Mouse (Mus musculus): ENCODE results near the gene Bmp5. TPM values are rescaled to one million over a fixed set of nuclear protein-coding genes. Genes with fewer than 3 reads are reported as not detected.
"Not testable (repeated sequence)": the region's sequence is repeated elsewhere in the genome, so short reads cannot be mapped to it uniquely, and the experiment has no call there.

Bmp5 gene
- polyA plus RNA-seq, 1 experiment from 2014 or later, result 13.7 TPM

DNA sequence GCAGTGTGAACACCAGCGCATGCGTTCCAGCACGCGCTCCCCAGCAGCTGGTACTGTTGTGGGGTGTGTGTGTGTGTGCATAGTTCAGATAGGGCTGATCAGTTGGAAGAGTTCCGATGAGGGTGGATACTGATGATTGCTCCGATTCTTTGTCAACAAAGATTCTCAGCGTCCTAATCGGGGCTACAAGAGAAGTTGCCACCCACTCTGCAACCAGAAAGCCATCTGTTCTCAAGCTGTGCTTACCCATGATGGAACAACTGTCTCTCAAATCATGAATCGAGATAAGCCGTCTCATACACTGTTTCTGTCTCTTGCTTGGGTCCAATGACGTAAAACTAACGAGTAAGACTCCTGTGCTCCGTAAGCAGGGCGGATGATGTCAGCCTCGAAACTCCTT, 12.0 kb downstream of the Bmp5 start:
- WGBS, result 80% methylated on average over 15 of the region's 15 CpGs
- Histone ChIP-seq H3K4me3 (no peak overlapping the region), H3K27me3 (ENCODE audit: insufficient read depth, poor library complexity, severe bottlenecking) (no peaks in the 10 kb centered on the region), H3K36me3 (0 out of 2 replicates have a peak, but pooled peaks cover 5% of the 10 kb centered on the region), H3K27ac (no peak overlapping the region), H3K4me1 (peaks cover 13% of the 10 kb centered on the region), H3K9me3 (no peaks in the 10 kb centered on the region)
- DNase-seq (ENCODE audit: low spot score), result no peak

DNA sequence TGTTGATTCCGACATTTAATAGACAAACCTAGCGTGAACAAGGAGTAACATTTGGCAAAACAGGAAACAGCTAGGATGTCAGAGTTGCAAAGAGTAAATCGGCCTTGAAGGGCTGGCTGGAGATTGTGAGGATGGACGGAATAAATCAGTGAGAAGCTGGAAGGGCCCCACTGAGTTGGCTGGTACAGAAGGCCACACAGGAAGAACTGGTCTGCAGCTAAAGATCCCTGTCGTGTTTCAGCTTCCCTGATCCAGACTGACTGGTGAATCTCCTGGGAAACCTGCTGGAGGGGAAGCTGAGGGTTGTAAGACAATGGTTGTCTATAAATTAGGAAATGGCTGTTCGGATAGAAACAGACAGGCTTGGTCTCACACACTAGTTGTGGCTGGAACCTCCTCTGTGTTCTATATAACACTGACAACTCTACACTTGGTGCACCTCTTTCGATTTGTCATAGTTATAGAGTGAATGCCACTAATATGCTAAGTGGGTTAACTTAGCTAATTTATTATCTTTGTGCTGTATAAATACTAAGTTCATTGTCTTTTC, 14.8 kb downstream of the Bmp5 start:
- 0 out of 2 replicates have a peak, but pooled peaks cover 5% of the 10 kb centered on the region for H3K36me3 ChIP-seq
- no peak overlapping the region for H3K4me3 ChIP-seq
- H3K27me3 ChIP-seq (ENCODE audit: insufficient read depth, poor library complexity, severe bottlenecking), result no peaks in the 10 kb centered on the region
- no peak for DNase-seq (ENCODE audit: low spot score)
- no peak overlapping the region for H3K27ac ChIP-seq
- H3K4me1 ChIP-seq, result 0 out of 2 replicates have a peak, but pooled peaks cover 3% of the 10 kb centered on the region
- H3K9me3 ChIP-seq, result no peaks in the 10 kb centered on the region
- 68% methylated on average over 7 of the region's 7 CpGs for WGBS

DNA sequence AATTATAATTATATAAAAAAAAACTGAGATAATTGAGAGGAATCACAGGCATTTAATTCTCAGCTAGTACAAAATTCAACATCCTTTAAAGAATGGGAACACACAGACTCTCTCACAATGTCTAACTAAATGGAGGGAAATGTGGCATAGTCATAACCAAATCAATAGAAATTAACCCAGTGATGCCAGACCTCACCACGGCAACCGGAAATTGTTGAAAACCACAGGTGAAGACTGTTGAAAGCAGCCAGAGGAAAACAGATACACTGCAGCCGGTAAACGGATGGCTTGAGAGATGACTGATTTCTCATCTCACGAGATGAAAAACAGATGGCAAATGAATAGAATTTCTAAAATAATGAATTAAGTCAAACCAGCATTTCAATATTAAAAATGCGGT, 29.8 kb downstream of the Bmp5 start:
- WGBS, result 85% methylated on average over 6 of the region's 6 CpGs
- no peaks in the 10 kb centered on the region for H3K36me3 ChIP-seq
- H3K4me1 ChIP-seq, result peaks cover 5% of the 10 kb centered on the region
- no peak for DNase-seq (ENCODE audit: low spot score)
- H3K27me3 ChIP-seq (ENCODE audit: insufficient read depth, poor library complexity, severe bottlenecking), result no peaks in the 10 kb centered on the region
- no peak overlapping the region for H3K27ac ChIP-seq
- no peak overlapping the region for H3K4me3 ChIP-seq
- no peaks in the 10 kb centered on the region for H3K9me3 ChIP-seq

DNA sequence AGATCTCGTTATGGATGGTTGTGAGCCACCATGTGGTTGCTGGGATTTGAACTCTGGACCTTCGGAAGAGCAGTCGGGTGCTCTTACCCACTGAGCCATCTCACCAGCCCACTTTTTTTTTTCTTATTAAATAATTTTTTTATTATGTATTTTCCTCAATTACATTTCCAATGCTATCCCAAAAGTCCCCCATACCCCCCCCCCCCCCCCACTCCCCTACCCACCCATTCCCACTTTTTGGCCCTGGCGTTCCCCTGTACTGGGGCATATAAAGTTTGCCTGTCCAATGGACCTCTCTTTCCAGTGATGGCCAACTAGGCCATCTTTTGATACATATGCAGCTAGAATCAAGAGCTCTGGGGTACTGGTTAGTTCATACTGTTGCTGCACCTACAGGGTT, 33.0 kb downstream of the Bmp5 start:
- H3K27ac ChIP-seq; H3K9me3 ChIP-seq; H3K36me3 ChIP-seq; H3K4me3 ChIP-seq; H3K27me3 ChIP-seq (ENCODE audit: insufficient read depth, poor library complexity, severe bottlenecking); H3K4me1 ChIP-seq; DNase-seq (ENCODE audit: low spot score): not testable (repeated sequence)
- WGBS, result 95% methylated on average over 4 of the region's 4 CpGs

DNA sequence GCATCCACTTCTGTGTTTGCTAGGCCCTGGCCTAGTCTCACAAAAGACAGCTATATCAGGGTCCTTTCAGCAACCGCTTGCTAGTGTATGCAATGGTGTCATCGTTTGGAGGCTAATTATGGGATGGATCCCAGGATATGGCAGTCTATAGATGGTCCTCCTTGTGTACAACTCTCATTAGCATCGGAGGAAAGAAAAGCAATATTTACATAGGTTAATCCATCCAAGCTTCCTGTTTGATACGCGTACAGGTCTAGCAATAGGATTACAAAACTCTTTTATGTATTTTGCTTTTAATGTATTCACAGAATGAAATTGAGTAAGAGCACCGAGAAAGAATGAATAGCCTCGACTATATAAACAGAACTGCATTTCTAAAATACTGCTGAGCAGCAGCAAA, 33.5 kb downstream of the Bmp5 start:
- 90% methylated on average over 7 of the region's 7 CpGs for WGBS
- no peaks in the 10 kb centered on the region for H3K27me3 ChIP-seq (ENCODE audit: insufficient read depth, poor library complexity, severe bottlenecking)
- no peak overlapping the region for H3K27ac ChIP-seq
- no peak overlapping the region for H3K4me3 ChIP-seq
- no peak for DNase-seq (ENCODE audit: low spot score)
- H3K36me3 ChIP-seq, result no peaks in the 10 kb centered on the region
- no peaks in the 10 kb centered on the region for H3K9me3 ChIP-seq
- H3K4me1 ChIP-seq, result no peaks in the 10 kb centered on the region

DNA sequence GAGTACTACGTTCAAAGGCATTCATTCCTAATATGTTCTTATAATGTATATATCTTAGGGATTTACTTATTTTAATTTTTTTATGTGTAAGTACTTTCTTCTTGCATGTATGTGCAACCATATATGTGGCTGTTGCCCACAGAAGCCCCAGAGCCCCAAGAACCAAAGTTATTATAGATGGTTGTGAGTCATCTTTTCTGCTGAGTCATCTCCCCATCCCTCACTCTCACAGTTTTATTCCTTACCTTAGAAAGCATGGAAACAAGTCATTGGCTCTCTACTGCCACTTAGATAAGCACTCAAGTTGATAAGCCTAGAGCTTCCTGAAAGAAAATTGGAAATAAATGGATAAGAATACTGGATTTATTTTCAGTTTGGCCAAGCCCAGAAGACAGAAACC, 40.0 kb downstream of the Bmp5 start:
- 97% methylated on average over 1 of the region's 1 CpGs for WGBS
- Histone ChIP-seq H3K9me3 (no peaks in the 10 kb centered on the region), H3K4me3 (no peak overlapping the region), H3K4me1 (peaks cover 5% of the 10 kb centered on the region; the same call in 1 of the 2 replicates), H3K36me3 (no peaks in the 10 kb centered on the region), H3K27ac (no peak overlapping the region), H3K27me3 (ENCODE audit: insufficient read depth, poor library complexity, severe bottlenecking) (no peaks in the 10 kb centered on the region)
- no peak for DNase-seq (ENCODE audit: low spot score)

DNA sequence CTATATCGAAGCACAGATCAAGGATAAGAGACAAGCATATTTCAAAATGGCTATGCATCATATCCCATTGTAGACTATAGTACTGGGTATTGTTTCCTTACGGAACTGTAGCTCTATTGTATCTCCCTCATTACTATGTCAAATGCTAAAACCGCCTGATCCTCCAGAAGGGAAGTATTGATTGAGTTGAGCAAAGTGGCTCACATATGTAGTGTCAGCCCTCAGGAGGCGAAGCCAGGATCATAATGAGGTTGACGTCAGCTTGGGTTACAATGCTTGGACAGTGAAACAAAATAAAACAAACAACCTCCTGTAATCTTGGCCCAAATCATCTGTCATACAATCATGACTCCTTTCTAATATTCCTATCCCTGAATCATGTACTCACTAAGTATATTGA, 43.2 kb downstream of the Bmp5 start:
- H3K36me3 ChIP-seq, result no peaks in the 10 kb centered on the region
- no peaks in the 10 kb centered on the region for H3K9me3 ChIP-seq
- WGBS, result 86% methylated on average over 5 of the region's 5 CpGs
- DNase-seq (ENCODE audit: low spot score), result no peak
- no peaks in the 10 kb centered on the region for H3K27me3 ChIP-seq (ENCODE audit: insufficient read depth, poor library complexity, severe bottlenecking)
- no peak overlapping the region for H3K27ac ChIP-seq
- peaks cover 5% of the 10 kb centered on the region; the same call in 1 of the 2 replicates for H3K4me1 ChIP-seq
- no peak overlapping the region for H3K4me3 ChIP-seq

DNA sequence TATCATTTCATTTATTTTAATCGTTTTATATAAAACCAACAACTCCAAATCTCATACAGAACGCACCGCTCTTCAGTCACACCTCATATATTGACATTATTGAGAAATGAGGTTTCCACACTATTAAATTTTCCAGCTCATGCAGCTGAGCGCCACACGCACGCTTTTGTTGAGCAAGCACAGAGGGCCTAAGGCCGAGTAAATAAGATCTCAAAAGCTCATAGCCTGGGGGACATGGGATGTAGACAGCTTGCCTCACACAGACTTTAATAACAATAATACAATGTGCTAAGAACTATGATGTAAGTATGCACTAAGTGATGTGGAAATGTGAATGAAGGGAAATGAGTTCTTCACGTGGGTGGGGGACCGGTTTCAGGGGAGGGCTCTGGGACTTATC, 57.3 kb downstream of the Bmp5 start:
- no peaks in the 10 kb centered on the region for H3K27me3 ChIP-seq (ENCODE audit: insufficient read depth, poor library complexity, severe bottlenecking)
- H3K4me3 ChIP-seq, result no peak overlapping the region
- WGBS, result 86% methylated on average over 9 of the region's 9 CpGs
- peaks cover 7% of the 10 kb centered on the region for H3K4me1 ChIP-seq
- no peak for DNase-seq (ENCODE audit: low spot score)
- peaks cover 5% of the 10 kb centered on the region; the same call in 1 of the 2 replicates for H3K36me3 ChIP-seq
- H3K27ac ChIP-seq, result no peak overlapping the region
- no peaks in the 10 kb centered on the region for H3K9me3 ChIP-seq

DNA sequence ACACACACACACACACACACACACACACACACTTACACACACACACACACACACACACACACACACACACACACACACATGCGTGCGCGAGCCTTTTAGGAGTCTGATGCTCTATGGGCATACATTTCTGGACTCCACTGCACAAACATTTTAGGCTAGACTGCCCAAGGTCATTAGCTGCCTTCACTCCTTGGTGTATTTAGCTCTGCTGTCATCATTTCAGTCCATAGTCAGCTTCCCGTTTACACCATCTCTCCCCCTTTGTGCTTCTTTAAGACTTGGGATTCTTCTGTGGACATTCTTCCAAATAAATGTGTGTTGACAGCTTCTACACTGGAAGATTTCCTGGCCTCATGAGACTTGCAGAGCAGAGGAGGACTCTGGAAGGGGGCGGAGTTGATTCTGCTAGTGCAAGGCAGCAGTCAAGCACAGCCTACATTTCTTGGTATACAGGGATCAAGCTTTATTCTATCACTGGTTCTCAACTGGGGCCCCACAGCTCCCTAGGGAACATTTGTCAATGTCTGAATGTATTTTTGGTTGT, 58.1 kb downstream of the Bmp5 start:
- H3K4me3 ChIP-seq, result no peak overlapping the region
- DNase-seq (ENCODE audit: low spot score), result no peak
- no peak overlapping the region for H3K27ac ChIP-seq
- WGBS, result 74% methylated on average over 5 of the region's 5 CpGs
- peaks cover 7% of the 10 kb centered on the region for H3K4me1 ChIP-seq
- peaks cover 2% of the 10 kb centered on the region; the same call in 1 of the 2 replicates for H3K36me3 ChIP-seq
- no peaks in the 10 kb centered on the region for H3K9me3 ChIP-seq
- no peaks in the 10 kb centered on the region for H3K27me3 ChIP-seq (ENCODE audit: insufficient read depth, poor library complexity, severe bottlenecking)

DNA sequence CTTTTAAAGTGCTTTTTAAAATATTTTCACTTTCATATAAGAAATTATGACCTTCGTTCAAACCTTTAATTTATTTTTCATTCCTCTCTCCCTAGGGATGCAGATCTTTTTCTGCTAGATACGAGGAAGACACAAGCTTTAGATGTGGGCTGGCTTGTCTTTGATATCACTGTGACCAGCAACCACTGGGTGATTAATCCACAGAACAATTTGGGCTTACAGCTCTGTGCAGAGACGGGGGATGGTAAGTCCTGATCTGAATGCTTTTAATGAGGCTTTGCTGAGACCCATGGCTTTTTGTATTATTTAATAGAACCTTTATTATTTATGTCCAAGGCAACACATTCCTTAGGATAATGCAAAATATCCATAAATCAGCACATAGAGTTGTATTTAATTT, 64.3 kb downstream of the Bmp5 start:
- Histone ChIP-seq H3K27ac (no peak overlapping the region), H3K27me3 (ENCODE audit: insufficient read depth, poor library complexity, severe bottlenecking) (no peaks in the 10 kb centered on the region), H3K4me3 (no peak overlapping the region), H3K4me1 (no peaks in the 10 kb centered on the region), H3K9me3 (no peaks in the 10 kb centered on the region), H3K36me3 (0 out of 2 replicates have a peak, but pooled peaks cover 3% of the 10 kb centered on the region)
- no peak for DNase-seq (ENCODE audit: low spot score)
- WGBS, result 82% methylated on average over 3 of the region's 3 CpGs

DNA sequence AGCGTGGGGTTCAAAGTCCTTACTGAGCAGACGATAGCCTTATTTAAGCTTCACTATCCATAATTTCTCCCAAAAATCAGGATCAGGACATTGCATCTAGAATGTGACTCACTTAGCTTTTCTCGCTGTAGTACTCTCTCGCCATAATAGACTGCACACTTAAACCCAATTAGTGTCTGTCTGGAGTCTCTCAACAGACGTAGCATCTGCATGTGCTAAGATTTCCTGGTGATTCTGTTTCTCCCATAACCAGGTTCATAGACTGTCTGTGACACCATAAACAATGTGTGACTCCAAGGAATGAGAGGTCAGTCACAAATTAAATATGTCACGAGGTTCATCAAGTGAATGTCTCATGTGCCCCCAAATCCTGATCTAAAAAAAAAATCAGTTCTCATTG, 65.7 kb downstream of the Bmp5 start:
- Histone ChIP-seq H3K36me3 (0 out of 2 replicates have a peak, but pooled peaks cover 3% of the 10 kb centered on the region), H3K4me3 (no peak overlapping the region), H3K27ac (no peak overlapping the region), H3K27me3 (ENCODE audit: insufficient read depth, poor library complexity, severe bottlenecking) (no peaks in the 10 kb centered on the region), H3K4me1 (no peaks in the 10 kb centered on the region), H3K9me3 (no peaks in the 10 kb centered on the region)
- no peak for DNase-seq (ENCODE audit: low spot score)
- 85% methylated on average over 6 of the region's 6 CpGs for WGBS

DNA sequence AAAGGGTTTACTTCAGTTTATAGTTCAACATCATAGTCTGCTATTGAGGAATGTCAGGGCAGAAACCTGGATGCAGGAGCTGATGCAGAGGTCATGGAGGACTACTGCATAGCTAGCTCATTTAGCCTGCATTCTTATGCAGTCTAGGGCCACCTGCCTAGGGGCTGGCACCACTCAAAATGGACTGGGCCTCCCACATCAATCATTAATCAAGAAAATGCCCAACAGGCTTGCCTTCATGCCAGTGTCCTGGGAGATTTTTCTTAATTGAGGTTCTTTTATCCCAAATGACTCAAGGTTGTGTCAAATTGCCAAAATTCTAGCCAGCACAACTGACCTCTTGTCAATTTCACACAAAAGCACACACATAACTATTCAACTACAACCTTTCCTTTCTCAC, 70.8 kb downstream of the Bmp5 start:
- DNase-seq (ENCODE audit: low spot score), result no peak
- Histone ChIP-seq H3K4me3 (no peak overlapping the region), H3K4me1 (no peaks in the 10 kb centered on the region), H3K27me3 (ENCODE audit: insufficient read depth, poor library complexity, severe bottlenecking) (no peaks in the 10 kb centered on the region), H3K9me3 (no peaks in the 10 kb centered on the region), H3K27ac (no peak overlapping the region), H3K36me3 (0 out of 2 replicates have a peak, but pooled peaks cover 3% of the 10 kb centered on the region)

DNA sequence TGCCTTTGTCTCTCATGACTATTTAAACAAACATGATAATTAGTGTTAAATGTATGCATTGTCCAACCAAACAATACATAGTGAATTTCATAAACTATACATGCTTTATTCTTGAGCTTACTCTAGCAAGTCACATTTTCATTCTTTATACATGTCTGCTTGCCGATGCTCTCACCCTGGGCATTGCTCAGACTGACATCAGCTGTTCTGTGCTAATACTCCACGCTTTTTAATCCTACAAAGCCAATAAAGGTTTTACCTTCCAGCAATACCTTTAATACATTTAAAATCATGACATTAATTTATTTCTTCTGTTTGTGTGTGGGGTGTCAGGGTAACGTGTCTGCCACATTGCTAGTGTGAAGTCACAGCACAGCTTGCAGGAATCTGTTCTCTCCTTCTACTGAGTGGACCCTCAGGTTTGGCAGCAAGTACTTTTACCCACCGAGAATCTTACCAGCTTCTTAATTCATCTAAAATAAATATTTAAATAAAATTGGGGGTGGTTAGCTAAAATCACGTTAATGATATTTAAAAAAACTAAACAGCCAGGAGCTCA, 75.6 kb downstream of the Bmp5 start:
- Histone ChIP-seq H3K4me1 (no peaks in the 10 kb centered on the region), H3K9me3 (no peaks in the 10 kb centered on the region), H3K4me3 (no peak overlapping the region), H3K36me3 (no peaks in the 10 kb centered on the region), H3K27ac (no peak overlapping the region), H3K27me3 (ENCODE audit: insufficient read depth, poor library complexity, severe bottlenecking) (no peaks in the 10 kb centered on the region)
- DNase-seq (ENCODE audit: low spot score), result no peak
- WGBS, result 86% methylated on average over 5 of the region's 5 CpGs

DNA sequence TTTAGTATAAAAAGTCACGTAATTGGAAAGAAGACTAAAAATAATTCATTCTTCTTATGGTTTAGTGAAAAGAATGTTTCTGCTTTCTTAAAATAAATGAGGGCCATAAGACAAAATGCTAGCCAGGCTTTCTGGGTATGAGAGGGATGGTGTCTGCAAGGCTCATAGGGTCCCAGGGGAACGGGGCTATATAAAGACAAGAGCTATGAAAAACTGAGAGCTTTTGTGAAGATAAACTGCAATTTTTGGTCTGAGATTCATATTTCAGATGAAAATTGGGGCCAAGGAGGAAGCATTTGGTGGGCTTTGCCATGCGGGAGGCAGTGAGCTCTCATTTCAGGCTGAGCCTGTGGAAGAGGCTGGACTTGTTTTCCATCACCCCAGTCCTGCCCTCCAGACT, 83.0 kb downstream of the Bmp5 start:
- Histone ChIP-seq H3K27me3 (ENCODE audit: insufficient read depth, poor library complexity, severe bottlenecking) (no peaks in the 10 kb centered on the region), H3K4me1 (peaks cover 8% of the 10 kb centered on the region; the same call in 1 of the 2 replicates), H3K4me3 (no peak overlapping the region), H3K27ac (no peak overlapping the region), H3K9me3 (no peaks in the 10 kb centered on the region), H3K36me3 (no peaks in the 10 kb centered on the region)
- WGBS, result 87% methylated on average over 3 of the region's 3 CpGs
- DNase-seq (ENCODE audit: low spot score), result no peak
